Mouse (Mus musculus): ENCODE results near the gene Bcl9. TPM values are rescaled to one million over a fixed set of nuclear protein-coding genes. Genes with fewer than 3 reads are reported as not detected.

The Bcl9 gene
- total and polyA plus RNA-seq, 3 experiments = 7.0 to 38.5 (median 18.4) TPM

DNA sequence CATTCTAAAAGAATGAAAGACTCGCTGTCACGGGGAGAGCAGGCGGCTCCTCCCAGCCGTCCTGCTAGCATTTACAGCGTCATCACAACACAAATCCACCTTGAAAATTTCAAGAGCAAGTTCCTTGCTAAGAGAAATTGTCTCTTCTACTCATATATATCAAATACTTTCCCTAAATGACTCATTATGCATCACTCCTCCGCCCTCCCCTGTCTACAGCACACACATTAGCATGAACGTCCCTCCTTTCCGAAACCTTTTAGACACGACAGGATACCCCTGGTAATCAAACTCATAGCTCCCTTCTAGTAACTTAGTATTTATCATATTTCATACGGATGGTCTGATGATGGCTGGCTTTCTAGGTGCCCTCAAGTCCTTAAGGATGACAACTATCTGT lies 83.8 kb downstream of the Bcl9 start:
- Histone ChIP-seq H3K4me1 (ENCODE audit: insufficient read depth, low read depth, low read length) (peaks cover 14% of the 10 kb centered on the region), H3K9me3 (replicated peaks) (no peaks in the 10 kb centered on the region), H3K4me3 (ENCODE audit: low read depth, low read length) (no peak overlapping the region), H3K27me3 (ENCODE audit: insufficient read depth, low read length) (no peaks in the 10 kb centered on the region), H3K36me3 (replicated peaks) (peaks cover 74% of the 10 kb centered on the region)
- DNase-seq (ENCODE audit: low spot score) = no peak
- ATAC-seq (ENCODE audit: extremely low read depth, insufficient number of reproducible peaks, low FRiP score, poor library complexity, severe bottlenecking) = no peak
- TF ChIP-seq GATA2 (IDR thresholded peaks at IDR 0.05; ENCODE audit: borderline replicate concordance, low read depth, low read length) (no peak), CTCF (IDR thresholded peaks at IDR 0.05; ENCODE audit: low read depth, low read length) (no peak)

DNA sequence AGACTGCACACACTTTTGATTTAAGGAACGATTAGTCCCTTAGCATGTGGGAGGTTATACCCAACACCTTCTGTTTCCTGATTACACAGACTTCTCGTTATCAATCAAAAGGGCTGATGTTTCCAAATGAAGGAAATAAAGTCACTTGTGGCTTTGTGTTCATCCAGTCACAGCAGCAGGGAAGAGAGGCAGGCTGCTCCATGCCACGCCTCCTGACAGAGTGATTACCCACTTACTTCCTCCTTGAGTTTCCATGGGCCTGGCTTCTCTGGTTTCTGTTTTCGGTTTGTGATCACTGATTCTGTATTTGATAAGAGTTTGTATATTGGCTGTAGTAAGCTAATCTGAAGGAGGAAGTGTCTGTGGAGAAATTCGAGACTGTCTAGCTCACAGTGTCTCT lies 86.5 kb downstream of the Bcl9 start:
- Histone ChIP-seq H3K36me3 (replicated peaks) (peaks cover 84% of the 10 kb centered on the region), H3K27me3 (ENCODE audit: insufficient read depth, low read length) (no peaks in the 10 kb centered on the region), H3K4me3 (ENCODE audit: low read depth, low read length) (no peak overlapping the region), H3K4me1 (ENCODE audit: insufficient read depth, low read depth, low read length) (peaks cover 19% of the 10 kb centered on the region), H3K9me3 (replicated peaks) (no peaks in the 10 kb centered on the region)
- ATAC-seq (ENCODE audit: extremely low read depth, insufficient number of reproducible peaks, low FRiP score, poor library complexity, severe bottlenecking) (peak; percentile 96), DNase-seq (ENCODE audit: low spot score) (peak; percentile 47)
- TF ChIP-seq TAL1 (conservative IDR thresholded peaks at IDR 0.05; ENCODE audit: low read depth, low read length) = no peak
- no peak for TF ChIP-seq CTCF (IDR thresholded peaks at IDR 0.05; ENCODE audit: low read depth, low read length)
- TF ChIP-seq GATA1 (IDR thresholded peaks at IDR 0.05; ENCODE audit: borderline replicate concordance, low read length) = no peak
- no peak for TF ChIP-seq POLR2AphosphoS5 (IDR thresholded peaks at IDR 0.05; ENCODE audit: insufficient replicate concordance, low read depth, low read length)
- TF ChIP-seq GATA2 (IDR thresholded peaks at IDR 0.05; ENCODE audit: borderline replicate concordance, low read depth, low read length) = no peak

DNA sequence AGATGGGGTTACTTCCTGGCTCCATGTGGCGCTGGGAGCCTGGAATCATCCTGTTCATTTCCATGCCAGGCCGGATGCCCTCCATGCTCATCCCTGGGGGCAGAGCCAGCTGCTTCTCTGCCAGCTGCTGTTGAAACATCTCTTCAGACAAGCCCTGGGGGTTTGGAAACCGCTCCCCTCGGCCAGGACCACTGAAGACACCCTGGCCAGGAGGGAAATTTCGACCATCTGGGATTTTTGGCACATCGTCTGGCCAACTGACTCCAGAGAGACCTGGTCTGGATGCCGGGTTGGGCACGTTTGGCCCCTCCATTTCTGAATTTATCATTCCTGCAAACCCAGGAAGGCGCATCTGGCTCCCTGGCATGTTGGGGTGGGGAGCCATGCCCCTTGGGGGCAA lies 88.4 kb downstream of the Bcl9 start:
- no peaks in the 10 kb centered on the region for H3K27me3 ChIP-seq (ENCODE audit: insufficient read depth, low read length)
- DNase-seq (ENCODE audit: low spot score) (no peak), ATAC-seq (ENCODE audit: extremely low read depth, insufficient number of reproducible peaks, low FRiP score, poor library complexity, severe bottlenecking) (no peak)
- H3K9me3 ChIP-seq (replicated peaks) = no peaks in the 10 kb centered on the region
- H3K36me3 ChIP-seq (replicated peaks) = peaks cover 78% of the 10 kb centered on the region
- H3K4me3 ChIP-seq (ENCODE audit: low read depth, low read length) = no peak overlapping the region
- peaks cover 21% of the 10 kb centered on the region for H3K4me1 ChIP-seq (ENCODE audit: insufficient read depth, low read depth, low read length)
- TF ChIP-seq CTCF (IDR thresholded peaks at IDR 0.05; ENCODE audit: low read depth, low read length) (no peak), GATA1 (IDR thresholded peaks at IDR 0.05; ENCODE audit: borderline replicate concordance, low read length) (no peak)

DNA sequence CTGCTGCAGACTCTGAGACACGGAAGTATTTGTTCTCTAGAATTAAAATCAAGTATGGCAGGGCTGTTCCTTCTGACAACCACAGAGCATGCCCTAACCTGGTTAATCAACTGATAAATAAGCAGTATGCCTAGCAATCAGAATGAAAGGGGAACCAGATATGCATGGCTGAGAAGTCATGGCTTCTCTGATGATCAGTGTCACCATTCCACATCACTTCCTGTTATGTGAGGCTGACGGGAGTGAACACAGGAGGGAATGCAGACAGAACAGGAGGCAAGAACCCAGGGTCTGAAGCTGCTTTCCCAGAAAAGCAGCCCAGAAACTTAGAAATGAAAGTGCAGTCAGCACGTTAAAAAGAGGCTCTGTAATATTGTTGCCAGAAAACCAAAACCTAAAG lies 91.2 kb downstream of the Bcl9 start:
- no peak for TF ChIP-seq GATA2 (IDR thresholded peaks at IDR 0.05; ENCODE audit: borderline replicate concordance, low read depth, low read length)
- TF ChIP-seq TAL1 (conservative IDR thresholded peaks at IDR 0.05; ENCODE audit: low read depth, low read length) = no peak
- TF ChIP-seq POLR2AphosphoS5 (IDR thresholded peaks at IDR 0.05; ENCODE audit: insufficient replicate concordance, low read depth, low read length) = no peak
- no peak for TF ChIP-seq GATA1 (IDR thresholded peaks at IDR 0.05; ENCODE audit: borderline replicate concordance, low read length)
- TF ChIP-seq CTCF (IDR thresholded peaks at IDR 0.05; ENCODE audit: low read depth, low read length) = no peak
- no peaks in the 10 kb centered on the region for H3K9me3 ChIP-seq (replicated peaks)
- H3K4me3 ChIP-seq (ENCODE audit: low read depth, low read length) = no peak overlapping the region
- H3K27me3 ChIP-seq (ENCODE audit: insufficient read depth, low read length) = no peaks in the 10 kb centered on the region
- peaks cover 21% of the 10 kb centered on the region for H3K4me1 ChIP-seq (ENCODE audit: insufficient read depth, low read depth, low read length)
- ATAC-seq (ENCODE audit: extremely low read depth, insufficient number of reproducible peaks, low FRiP score, poor library complexity, severe bottlenecking) (no peak), DNase-seq (ENCODE audit: low spot score) (no peak)
- peaks cover 55% of the 10 kb centered on the region for H3K36me3 ChIP-seq (replicated peaks)

DNA sequence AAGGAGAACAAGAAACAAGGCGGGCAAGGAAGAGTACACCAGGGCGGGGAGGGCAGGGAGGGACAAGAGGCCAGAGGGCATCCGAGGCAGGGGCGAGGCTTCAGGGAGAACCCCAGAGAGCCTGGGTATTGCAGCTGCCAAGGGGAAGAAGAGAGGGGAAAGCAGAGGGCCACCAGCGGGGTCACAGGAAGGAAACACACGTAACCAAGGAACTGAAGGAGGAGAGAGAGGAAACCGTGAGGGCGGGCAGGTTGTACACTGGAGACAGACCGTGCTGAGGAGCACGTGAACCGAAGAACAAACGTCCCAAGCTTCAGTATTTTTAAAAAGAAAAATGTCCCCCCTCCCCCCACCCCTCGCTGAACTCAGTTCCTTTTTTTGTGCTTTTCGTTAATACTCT lies 93.8 kb downstream of the Bcl9 start:
- no peaks in the 10 kb centered on the region for H3K9me3 ChIP-seq (replicated peaks)
- H3K36me3 ChIP-seq (replicated peaks) = peaks cover 38% of the 10 kb centered on the region
- peaks cover 13% of the 10 kb centered on the region for H3K4me1 ChIP-seq (ENCODE audit: insufficient read depth, low read depth, low read length)
- no peak for DNase-seq (ENCODE audit: low spot score)
- H3K4me3 ChIP-seq (ENCODE audit: low read depth, low read length) = no peak overlapping the region
- H3K27me3 ChIP-seq (ENCODE audit: insufficient read depth, low read length) = peaks cover 2% of the 10 kb centered on the region; the same call in 1 of the 2 replicates
- TF ChIP-seq GATA2 (IDR thresholded peaks at IDR 0.05; ENCODE audit: borderline replicate concordance, low read depth, low read length) (no peak), TAL1 (conservative IDR thresholded peaks at IDR 0.05; ENCODE audit: low read depth, low read length) (no peak), GATA1 (IDR thresholded peaks at IDR 0.05; ENCODE audit: borderline replicate concordance, low read length) (no peak), POLR2AphosphoS5 (IDR thresholded peaks at IDR 0.05; ENCODE audit: insufficient replicate concordance, low read depth, low read length) (no peak), CTCF (IDR thresholded peaks at IDR 0.05; ENCODE audit: low read depth, low read length) (no peak)
- ATAC-seq (ENCODE audit: extremely low read depth, insufficient number of reproducible peaks, low FRiP score, poor library complexity, severe bottlenecking) = peak; percentile 52

DNA sequence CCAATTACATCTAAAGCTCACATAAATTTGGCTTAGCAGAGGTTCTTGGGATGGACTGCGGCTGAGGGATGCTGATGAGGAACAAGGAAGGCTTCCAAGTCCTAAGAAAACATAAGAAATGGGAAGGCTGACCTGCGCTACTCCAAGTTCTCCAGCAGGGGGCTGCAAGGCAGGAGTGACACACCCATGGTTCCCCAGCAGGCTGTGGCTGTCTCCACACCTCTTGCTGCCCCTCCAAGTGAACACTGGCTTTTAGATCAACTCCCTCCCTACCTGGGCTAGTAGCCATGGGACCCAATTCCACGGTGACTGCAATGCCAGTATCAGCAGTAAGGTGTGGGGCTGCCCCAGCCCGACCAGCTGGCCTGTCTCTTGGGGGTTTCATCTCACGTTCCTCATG lies 95.8 kb downstream of the Bcl9 start:
- Histone ChIP-seq H3K9me3 (replicated peaks) (no peaks in the 10 kb centered on the region), H3K4me1 (ENCODE audit: insufficient read depth, low read depth, low read length) (peaks cover 11% of the 10 kb centered on the region), H3K36me3 (replicated peaks) (peaks cover 18% of the 10 kb centered on the region), H3K4me3 (ENCODE audit: low read depth, low read length) (no peak overlapping the region), H3K27me3 (ENCODE audit: insufficient read depth, low read length) (peaks cover 2% of the 10 kb centered on the region; the same call in 1 of the 2 replicates)
- DNase-seq (ENCODE audit: low spot score) (peak; percentile 53), ATAC-seq (ENCODE audit: extremely low read depth, insufficient number of reproducible peaks, low FRiP score, poor library complexity, severe bottlenecking) (no peak)
- TF ChIP-seq TAL1 (conservative IDR thresholded peaks at IDR 0.05; ENCODE audit: low read depth, low read length) (no peak), CTCF (IDR thresholded peaks at IDR 0.05; ENCODE audit: low read depth, low read length) (peak; percentile 97)

DNA sequence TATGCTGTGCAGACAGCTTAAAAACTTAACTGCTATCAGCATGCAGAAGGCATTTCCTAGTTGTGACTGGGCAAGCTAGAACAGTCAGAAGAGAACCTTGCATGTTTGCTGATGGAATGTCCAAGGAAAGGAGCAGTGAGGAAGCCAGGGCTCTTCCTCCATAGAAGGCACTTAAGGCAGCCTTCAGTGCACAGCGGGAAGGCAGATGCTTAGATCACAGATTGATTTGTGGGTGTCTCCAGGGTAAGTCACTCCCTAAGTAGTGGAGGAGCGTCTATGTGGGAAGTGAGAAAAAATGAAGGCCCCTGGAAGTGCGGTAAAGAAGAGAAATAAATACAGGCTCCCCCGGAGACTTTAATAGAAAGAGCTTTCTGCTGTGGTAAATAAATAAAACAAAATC lies 98.5 kb downstream of the Bcl9 start:
- no peak overlapping the region for H3K4me3 ChIP-seq (ENCODE audit: low read depth, low read length)
- H3K9me3 ChIP-seq (replicated peaks) = no peaks in the 10 kb centered on the region
- H3K36me3 ChIP-seq (replicated peaks) = no peaks in the 10 kb centered on the region
- H3K27me3 ChIP-seq (ENCODE audit: insufficient read depth, low read length) = peaks cover 2% of the 10 kb centered on the region; the same call in 1 of the 2 replicates
- TF ChIP-seq TAL1 (conservative IDR thresholded peaks at IDR 0.05; ENCODE audit: low read depth, low read length) (no peak), GATA2 (IDR thresholded peaks at IDR 0.05; ENCODE audit: borderline replicate concordance, low read depth, low read length) (no peak), GATA1 (IDR thresholded peaks at IDR 0.05; ENCODE audit: borderline replicate concordance, low read length) (no peak), CTCF (IDR thresholded peaks at IDR 0.05; ENCODE audit: low read depth, low read length) (no peak), POLR2AphosphoS5 (IDR thresholded peaks at IDR 0.05; ENCODE audit: insufficient replicate concordance, low read depth, low read length) (no peak)
- DNase-seq (ENCODE audit: low spot score) (no peak), ATAC-seq (ENCODE audit: extremely low read depth, insufficient number of reproducible peaks, low FRiP score, poor library complexity, severe bottlenecking) (no peak)
- H3K4me1 ChIP-seq (ENCODE audit: insufficient read depth, low read depth, low read length) = peaks cover 13% of the 10 kb centered on the region
